Mouse (Mus musculus): ENCODE results near the gene Gsk3b. TPM values are rescaled to one million over a fixed set of nuclear protein-coding genes. Genes with fewer than 3 reads are reported as not detected.
"Not testable (repeated sequence)": the region's sequence is repeated elsewhere in the genome, so short reads cannot be mapped to it uniquely, and the experiment has no call there.

The Gsk3b gene
- polyA plus RNA-seq, 1 experiment from 2014 or later: 34.6 TPM

DNA sequence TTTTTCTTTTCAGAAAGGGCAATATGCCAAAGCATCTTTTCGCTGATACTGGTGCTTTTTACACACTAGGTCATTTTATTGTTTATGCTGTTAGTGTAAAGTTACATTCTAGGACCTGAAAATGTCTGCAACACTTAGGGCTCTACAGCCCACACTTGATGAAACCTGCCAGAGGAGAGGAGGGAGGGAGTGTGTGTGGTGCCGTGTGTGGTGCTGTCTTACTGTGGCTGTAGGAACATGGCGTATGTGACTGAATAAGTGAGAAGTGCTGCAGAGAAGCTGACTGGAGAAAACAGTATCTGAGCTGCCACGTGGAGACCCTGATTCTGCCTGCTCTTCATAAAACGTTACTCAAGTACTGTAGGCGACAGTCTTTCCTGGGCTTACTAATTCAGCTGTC lies 103.8 kb downstream of the Gsk3b start:
- 87% methylated on average over 6 of the region's 6 CpGs for WGBS
- Histone ChIP-seq H3K27me3 (replicated peaks; ENCODE audit: control insufficient read depth, insufficient read depth, low read length) (no peaks in the 10 kb centered on the region), H3K4me1 (ENCODE audit: control insufficient read depth, insufficient read depth, low read length) (no peaks in the 10 kb centered on the region), H3K4me3 (ENCODE audit: low read length) (no peak overlapping the region), H3K36me3 (ENCODE audit: control insufficient read depth, insufficient read depth, low read length) (peaks cover 8% of the 10 kb centered on the region; the same call in 1 of the 2 replicates), H3K4me2 (ENCODE audit: low read depth, low read length) (no peak overlapping the region), H3K27ac (ENCODE audit: low read length) (no peak overlapping the region), H3K9ac (ENCODE audit: low read depth, low read length) (no peak overlapping the region), H3K9me3 (ENCODE audit: control insufficient read depth, low read length) (no peaks in the 10 kb centered on the region)
- no peak for ATAC-seq

DNA sequence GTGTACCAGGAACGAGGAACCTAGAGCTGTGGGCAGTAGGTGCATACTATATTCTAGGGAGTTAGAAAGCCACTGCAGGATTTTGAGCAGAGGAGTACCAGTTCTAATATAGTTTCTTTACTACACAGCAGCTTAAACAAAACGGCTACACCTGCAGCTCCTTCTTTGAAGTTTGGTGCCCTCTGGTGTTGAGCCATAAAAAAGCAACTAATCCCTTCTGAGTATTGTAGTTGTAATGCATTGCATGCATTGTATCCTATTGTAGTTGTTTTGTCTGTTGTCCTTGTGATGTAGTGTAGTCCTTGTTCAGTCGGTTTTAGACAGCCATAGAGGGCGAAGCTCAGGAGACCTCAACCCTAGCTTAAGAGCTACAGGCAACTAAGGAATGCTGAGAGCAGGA lies 108.5 kb downstream of the Gsk3b start:
- peak; percentile 56 for ATAC-seq
- Histone ChIP-seq H3K4me1 (ENCODE audit: control insufficient read depth, insufficient read depth, low read length) (no peaks in the 10 kb centered on the region), H3K27ac (ENCODE audit: low read length) (no peak overlapping the region), H3K9ac (ENCODE audit: low read depth, low read length) (no peak overlapping the region), H3K4me2 (ENCODE audit: low read depth, low read length) (no peak overlapping the region), H3K9me3 (ENCODE audit: control insufficient read depth, low read length) (no peaks in the 10 kb centered on the region), H3K36me3 (ENCODE audit: control insufficient read depth, insufficient read depth, low read length) (peaks cover 8% of the 10 kb centered on the region; the same call in 1 of the 2 replicates), H3K4me3 (ENCODE audit: low read length) (no peak overlapping the region), H3K27me3 (replicated peaks; ENCODE audit: control insufficient read depth, insufficient read depth, low read length) (no peaks in the 10 kb centered on the region)
- 58% methylated on average over 4 of the region's 4 CpGs for WGBS

DNA sequence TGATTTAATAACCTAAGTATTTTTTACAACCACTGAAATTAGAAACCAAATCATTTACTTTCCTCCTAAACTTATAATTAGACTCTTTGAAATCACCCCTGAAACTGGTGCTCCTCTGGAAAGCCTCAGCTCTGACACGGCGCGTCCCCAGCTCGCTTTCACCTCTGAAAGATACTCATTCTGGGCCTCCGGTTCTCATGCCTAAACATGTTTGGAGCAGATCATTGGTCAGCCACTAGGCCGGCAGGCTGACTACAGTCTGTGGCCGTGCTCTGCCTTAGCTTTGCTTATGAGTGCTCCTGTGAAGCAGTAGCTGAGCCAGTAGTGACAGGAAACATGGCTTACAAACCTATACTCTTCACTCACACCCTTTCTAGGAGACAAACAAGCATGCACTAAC lies 116.5 kb downstream of the Gsk3b start:
- no peak overlapping the region for H3K4me3 ChIP-seq (ENCODE audit: low read length)
- H3K27me3 ChIP-seq (replicated peaks; ENCODE audit: control insufficient read depth, insufficient read depth, low read length): no peaks in the 10 kb centered on the region
- H3K9ac ChIP-seq (ENCODE audit: low read depth, low read length): no peak overlapping the region
- no peaks in the 10 kb centered on the region for H3K4me1 ChIP-seq (ENCODE audit: control insufficient read depth, insufficient read depth, low read length)
- H3K27ac ChIP-seq (ENCODE audit: low read length): no peak overlapping the region
- whole genome bisulfite sequencing: 96% methylated on average over 7 of the region's 7 CpGs
- no peak overlapping the region for H3K4me2 ChIP-seq (ENCODE audit: low read depth, low read length)
- no peaks in the 10 kb centered on the region for H3K36me3 ChIP-seq (ENCODE audit: control insufficient read depth, insufficient read depth, low read length)
- H3K9me3 ChIP-seq (ENCODE audit: control insufficient read depth, low read length): no peaks in the 10 kb centered on the region
- no peak for ATAC-seq

DNA sequence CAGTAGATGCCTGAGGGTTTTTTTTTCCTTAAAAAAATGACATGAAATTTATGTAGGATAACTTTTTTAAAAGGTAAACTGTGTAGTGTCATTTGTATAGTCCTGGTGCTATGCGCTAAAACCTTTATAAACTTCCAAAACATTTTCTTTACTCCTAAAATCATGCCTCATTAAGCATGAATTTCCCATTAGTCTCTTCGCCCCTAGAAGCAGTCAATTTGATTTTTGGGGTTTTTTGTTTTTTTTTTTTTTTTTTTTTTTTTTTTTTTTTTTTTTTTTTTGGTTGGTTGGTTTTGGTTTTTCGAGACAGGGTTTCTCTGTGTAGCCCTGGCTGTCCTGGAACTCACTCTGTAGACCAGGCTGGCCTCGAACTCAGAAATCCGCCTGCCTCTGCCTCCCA lies 133.7 kb downstream of the Gsk3b start:
- not testable (repeated sequence) for H3K4me2 ChIP-seq (ENCODE audit: low read depth, low read length); H3K4me3 ChIP-seq (ENCODE audit: low read length); H3K9ac ChIP-seq (ENCODE audit: low read depth, low read length); H3K27ac ChIP-seq (ENCODE audit: low read length); ATAC-seq; H3K9me3 ChIP-seq (ENCODE audit: control insufficient read depth, low read length); H3K4me1 ChIP-seq (ENCODE audit: control insufficient read depth, insufficient read depth, low read length); H3K27me3 ChIP-seq (replicated peaks; ENCODE audit: control insufficient read depth, insufficient read depth, low read length)
- 91% methylated on average over 5 of the region's 5 CpGs for WGBS
- peaks cover 13% of the 10 kb centered on the region for H3K36me3 ChIP-seq (ENCODE audit: control insufficient read depth, insufficient read depth, low read length)

DNA sequence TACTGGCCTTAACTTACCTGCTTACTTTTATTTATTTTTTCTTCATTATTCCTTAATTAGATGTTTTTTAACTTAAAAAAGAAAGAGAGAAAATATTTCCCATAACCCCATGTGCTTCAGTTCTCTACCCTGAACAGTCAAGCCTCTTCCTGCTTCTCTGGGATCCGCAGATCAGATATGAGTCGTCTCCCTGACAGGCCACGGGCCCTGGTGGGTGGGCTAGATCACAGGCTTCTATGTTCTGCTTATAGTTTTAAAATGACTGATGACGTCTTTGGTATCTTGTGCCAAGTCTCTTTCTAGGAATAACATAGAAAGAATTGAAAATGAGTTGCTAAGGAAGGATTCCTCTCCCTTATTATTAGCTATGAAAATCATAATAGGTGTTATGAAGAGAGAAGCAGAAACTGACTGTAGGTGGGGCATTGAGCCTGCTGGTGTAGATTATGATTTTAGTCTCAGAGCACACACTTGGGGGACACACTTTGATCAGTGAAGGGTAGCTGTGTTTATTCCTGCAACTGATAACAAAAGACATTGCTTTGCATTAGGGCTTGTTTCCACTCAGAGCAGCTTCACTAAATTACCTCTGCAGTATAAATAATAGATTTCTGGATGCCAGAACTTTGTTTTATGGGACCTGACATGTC lies 148.3 kb downstream of the Gsk3b start:
- no peaks in the 10 kb centered on the region for H3K9me3 ChIP-seq (ENCODE audit: control insufficient read depth, low read length)
- H3K27me3 ChIP-seq (replicated peaks; ENCODE audit: control insufficient read depth, insufficient read depth, low read length): no peaks in the 10 kb centered on the region
- H3K9ac ChIP-seq (ENCODE audit: low read depth, low read length): no peak overlapping the region
- WGBS: 67% methylated on average over 4 of the region's 4 CpGs
- H3K4me1 ChIP-seq (ENCODE audit: control insufficient read depth, insufficient read depth, low read length): no peaks in the 10 kb centered on the region
- no peak overlapping the region for H3K4me3 ChIP-seq (ENCODE audit: low read length)
- no peak for ATAC-seq
- H3K36me3 ChIP-seq (ENCODE audit: control insufficient read depth, insufficient read depth, low read length): peaks cover 6% of the 10 kb centered on the region; the same call in 1 of the 2 replicates
- H3K4me2 ChIP-seq (ENCODE audit: low read depth, low read length): no peak overlapping the region
- H3K27ac ChIP-seq (ENCODE audit: low read length): no peak overlapping the region

DNA sequence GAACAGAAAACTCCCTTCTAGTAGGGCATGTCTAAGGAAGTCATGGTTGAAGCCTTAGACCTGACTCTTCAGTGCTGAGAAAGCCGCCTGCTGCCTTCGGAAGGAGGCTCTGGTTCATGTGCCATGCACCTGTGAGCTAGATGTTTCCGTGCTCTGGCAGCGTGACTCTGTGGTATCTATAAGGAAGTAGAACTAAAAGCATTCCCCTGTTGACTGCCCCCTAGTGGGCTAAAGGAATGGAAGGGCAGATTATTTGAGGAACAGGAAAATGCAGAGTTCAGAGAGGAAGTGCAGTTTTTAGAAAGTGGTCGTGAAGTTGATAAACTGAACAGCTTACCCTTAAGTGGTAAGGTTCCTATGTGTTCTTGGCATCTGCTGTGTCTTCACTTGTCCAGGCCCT lies 150.9 kb downstream of the Gsk3b start:
- WGBS: 77% methylated on average over 5 of the region's 5 CpGs
- Histone ChIP-seq H3K27me3 (replicated peaks; ENCODE audit: control insufficient read depth, insufficient read depth, low read length) (no peaks in the 10 kb centered on the region), H3K9me3 (ENCODE audit: control insufficient read depth, low read length) (no peaks in the 10 kb centered on the region), H3K9ac (ENCODE audit: low read depth, low read length) (no peak overlapping the region), H3K4me2 (ENCODE audit: low read depth, low read length) (no peak overlapping the region), H3K27ac (ENCODE audit: low read length) (no peak overlapping the region), H3K4me1 (ENCODE audit: control insufficient read depth, insufficient read depth, low read length) (no peaks in the 10 kb centered on the region), H3K4me3 (ENCODE audit: low read length) (no peak overlapping the region), H3K36me3 (ENCODE audit: control insufficient read depth, insufficient read depth, low read length) (peaks cover 6% of the 10 kb centered on the region; the same call in 1 of the 2 replicates)
- no peak for ATAC-seq

DNA sequence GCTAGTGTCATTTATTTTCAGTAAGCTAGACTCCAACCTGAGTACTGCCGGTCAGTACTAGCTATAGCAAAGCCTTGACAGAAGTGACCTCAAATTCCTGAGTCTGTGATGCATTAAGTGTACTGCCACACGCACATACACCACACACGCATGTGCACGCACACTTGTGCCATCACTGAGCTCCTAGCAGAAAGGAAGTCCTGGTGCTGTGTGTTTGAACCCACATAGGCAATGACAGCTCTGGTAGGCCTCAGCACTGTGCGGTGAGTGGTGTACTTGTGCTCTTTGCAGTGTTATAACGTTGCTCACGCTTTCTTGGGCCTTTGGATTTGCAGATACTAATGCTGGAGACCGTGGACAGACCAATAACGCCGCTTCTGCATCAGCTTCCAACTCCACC lies 151.4 kb downstream of the Gsk3b start:
- H3K9me3 ChIP-seq (ENCODE audit: control insufficient read depth, low read length): no peaks in the 10 kb centered on the region

DNA sequence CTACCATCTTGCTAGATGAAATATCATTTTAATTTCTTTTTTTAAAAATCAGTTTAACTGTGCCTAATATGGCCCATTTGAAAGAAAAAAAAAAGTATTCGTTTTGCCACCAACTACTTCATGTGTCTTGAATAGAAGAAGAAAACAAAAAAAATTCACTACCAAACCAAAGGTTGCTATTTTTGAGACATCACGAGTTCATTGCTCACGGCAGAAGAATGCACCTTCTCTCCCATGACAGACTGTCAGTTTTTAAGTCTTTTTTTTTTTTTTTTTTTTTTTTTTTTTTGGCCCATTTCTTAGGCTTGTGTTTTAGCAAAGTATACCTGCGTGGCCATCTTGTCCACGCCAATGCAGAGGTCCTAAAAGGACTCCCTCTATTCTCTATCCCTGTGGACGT lies 155.3 kb downstream of the Gsk3b start:
- ATAC-seq: no peak
- H3K9me3 ChIP-seq (ENCODE audit: control insufficient read depth, low read length): no peaks in the 10 kb centered on the region
- H3K4me1 ChIP-seq (ENCODE audit: control insufficient read depth, insufficient read depth, low read length): no peaks in the 10 kb centered on the region
- H3K27ac ChIP-seq (ENCODE audit: low read length): no peak overlapping the region
- peaks cover 6% of the 10 kb centered on the region; the same call in 1 of the 2 replicates for H3K36me3 ChIP-seq (ENCODE audit: control insufficient read depth, insufficient read depth, low read length)
- no peak overlapping the region for H3K4me2 ChIP-seq (ENCODE audit: low read depth, low read length)
- WGBS: 88% methylated on average over 6 of the region's 6 CpGs
- H3K9ac ChIP-seq (ENCODE audit: low read depth, low read length): no peak overlapping the region
- no peak overlapping the region for H3K4me3 ChIP-seq (ENCODE audit: low read length)
- H3K27me3 ChIP-seq (replicated peaks; ENCODE audit: control insufficient read depth, insufficient read depth, low read length): no peaks in the 10 kb centered on the region

More for the DNA sequence above, 151.4 kb downstream of the Gsk3b start:
- Histone ChIP-seq H3K4me3 (ENCODE audit: low read length) (no peak overlapping the region), H3K27ac (ENCODE audit: low read length) (no peak overlapping the region), H3K4me2 (ENCODE audit: low read depth, low read length) (no peak overlapping the region), H3K9ac (ENCODE audit: low read depth, low read length) (no peak overlapping the region), H3K36me3 (ENCODE audit: control insufficient read depth, insufficient read depth, low read length) (peaks cover 6% of the 10 kb centered on the region; the same call in 1 of the 2 replicates), H3K27me3 (replicated peaks; ENCODE audit: control insufficient read depth, insufficient read depth, low read length) (no peaks in the 10 kb centered on the region), H3K4me1 (ENCODE audit: control insufficient read depth, insufficient read depth, low read length) (no peaks in the 10 kb centered on the region)
- 0 out of 2 replicates have a peak, but pooled peaks have one; percentile 53 for ATAC-seq
- WGBS: 97% methylated on average over 10 of the region's 10 CpGs

DNA sequence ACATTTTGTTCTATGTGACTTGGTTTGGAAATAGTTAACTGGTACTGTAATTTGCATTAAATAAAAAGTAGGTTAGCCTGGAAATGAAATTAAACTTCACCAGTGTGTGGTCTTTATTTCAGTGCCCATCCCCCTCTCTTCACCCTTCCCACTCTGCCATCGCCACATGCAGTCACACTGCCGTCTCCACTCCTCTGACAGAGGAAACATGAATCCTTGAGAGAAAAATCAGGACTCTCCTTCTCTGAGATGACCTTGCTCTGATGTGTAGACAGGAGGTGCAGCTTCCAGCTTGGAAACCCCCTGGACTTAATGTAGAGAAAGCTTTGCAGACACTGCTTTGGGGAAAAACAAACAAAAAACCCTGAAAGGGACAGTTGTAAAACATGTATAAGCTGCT lies 156.6 kb downstream of the Gsk3b start:
- peaks cover 6% of the 10 kb centered on the region; the same call in 1 of the 2 replicates for H3K36me3 ChIP-seq (ENCODE audit: control insufficient read depth, insufficient read depth, low read length)
- H3K9ac ChIP-seq (ENCODE audit: low read depth, low read length): no peak overlapping the region
- H3K27ac ChIP-seq (ENCODE audit: low read length): no peak overlapping the region
- H3K4me2 ChIP-seq (ENCODE audit: low read depth, low read length): no peak overlapping the region
- H3K27me3 ChIP-seq (replicated peaks; ENCODE audit: control insufficient read depth, insufficient read depth, low read length): no peaks in the 10 kb centered on the region
- H3K9me3 ChIP-seq (ENCODE audit: control insufficient read depth, low read length): no peaks in the 10 kb centered on the region
- WGBS: 63% methylated on average over 2 of the region's 2 CpGs
- H3K4me1 ChIP-seq (ENCODE audit: control insufficient read depth, insufficient read depth, low read length): no peaks in the 10 kb centered on the region
- no peak overlapping the region for H3K4me3 ChIP-seq (ENCODE audit: low read length)
- no peak for ATAC-seq
